In genomic region chr6:121226043-121226442, GRCm38 (mm10) we compare ENCODE assay signal across 15 mouse cellular contexts. TPM values are rescaled to one million over a fixed set of nuclear protein-coding genes. Genes with fewer than 3 reads are reported as not detected.
A peak's percentile ranks its signal among the peaks of the same experiment; 100 is the strongest.
DNase-seq lines count a peak whose midpoint lies in the region; ATAC-seq and TF ChIP-seq lines count a peak whose summit lies in the region.
"Had no signal": no experiment of that assay in that cellular context is flagged by ENCODE, and none has a peak within 500 bp of the region (broad histone marks: within the 10 kb centered on the region; RNA-seq: fewer than 3 reads in every experiment).

No protein-coding gene starts in this region.

- no peak overlapping the region for H3K4me3 ChIP-seq in gastrocnemius, adult 2 months
- no peak overlapping the region for H3K4me3 ChIP-seq in liver, embryonic 14.5 days (ENCODE audit: insufficient read depth in 1 of 2, low read depth in 2 of 2, low read length in 2 of 2)
- H3K4me3 ChIP-seq in thymus, adult 2 months (ENCODE audit: control insufficient read depth, insufficient read depth, low read length) = no peak overlapping the region
- H3K4me3 ChIP-seq in hindbrain, embryonic 10.5 days = no peak overlapping the region
- H3K4me3 ChIP-seq: embryonic facial prominence, embryonic 13.5 days; limb, embryonic 15.5 days had no signal

- no peaks in the 10 kb centered on the region for H3K9me3 ChIP-seq in liver, embryonic 14.5 days (ENCODE audit: control insufficient read depth, low read length)
- no peaks in the 10 kb centered on the region for H3K9me3 ChIP-seq in hindbrain, embryonic 10.5 days
- H3K9me3 ChIP-seq: embryonic facial prominence, embryonic 13.5 days; limb, embryonic 15.5 days had no signal

- no peak for TF ChIP-seq CTCF in gastrocnemius, adult 2 months (IDR thresholded peaks at IDR 0.05)
- TF ChIP-seq CTCF in liver, embryonic 14.5 days (IDR thresholded peaks at IDR 0.05; ENCODE audit: low read depth) = no peak
- no peak for TF ChIP-seq CTCF in thymus, adult 2 months (IDR thresholded peaks at IDR 0.05; ENCODE audit: borderline replicate concordance, control insufficient read depth, extremely low read depth, insufficient read depth, low read length, poor library complexity)

- TF ChIP-seq POLR2A in thymus, adult 2 months (IDR thresholded peaks at IDR 0.05; ENCODE audit: control insufficient read depth, extremely low read depth, insufficient read depth, low read length, poor library complexity) = no peak

- H3K27ac ChIP-seq in gastrocnemius, adult 2 months = peak overlapping the region; percentile 80; the same call in 1 of the 2 replicates
- H3K27ac ChIP-seq in liver, embryonic 14.5 days = no peak overlapping the region
- H3K27ac ChIP-seq in thymus, adult 2 months (ENCODE audit: control insufficient read depth, insufficient read depth, low read length) = peak overlapping the region; percentile 97
- H3K27ac ChIP-seq in hindbrain, embryonic 10.5 days = no peak overlapping the region
- H3K27ac ChIP-seq: embryonic facial prominence, embryonic 13.5 days; limb, embryonic 15.5 days; stomach, postnatal 0 days had no signal

- 23% methylated on average over 4 of the region's 4 CpGs for WGBS in liver, embryonic 14.5 days (ENCODE audit: insufficient replicate concordance)
- WGBS in thymus, adult 2 months = 2% methylated on average over 4 of the region's 4 CpGs
- WGBS in hindbrain, embryonic 10.5 days = 66% methylated on average over 4 of the region's 4 CpGs

- DNase-seq in gastrocnemius, adult 2 months = no peak
- no peak for DNase-seq in gastrocnemius, postnatal 14 days
- DNase-seq in liver, embryonic 14.5 days (ENCODE audit: low read depth in 3 of 3, low spot score in 3 of 3) = no peak
- peak; percentile 51 for DNase-seq in thymus, adult 2 months
- DNase-seq in testis, postnatal 10 days (ENCODE audit: low spot score) = no peak
- no peak for DNase-seq in hindbrain, embryonic 10.5 days (ENCODE audit: low spot score)
- no peak for DNase-seq in lung, postnatal 25 days (ENCODE audit: low spot score)
- DNase-seq: cerebellum, postnatal 10 days; kidney, postnatal 25 days; right cerebral cortex, postnatal 25 days had no signal

- no peak overlapping the region for H3K4me2 ChIP-seq in liver, embryonic 14.5 days (ENCODE audit: low read depth)
- H3K4me2 ChIP-seq: embryonic facial prominence, embryonic 13.5 days; limb, embryonic 15.5 days had no signal

- H3K36me3 ChIP-seq in liver, embryonic 14.5 days (replicated peaks; ENCODE audit: control insufficient read depth, insufficient read depth, low read depth) = no peaks in the 10 kb centered on the region
- no peaks in the 10 kb centered on the region for H3K36me3 ChIP-seq in thymus, adult 2 months (ENCODE audit: control insufficient read depth, insufficient read depth, low read length)
- no peaks in the 10 kb centered on the region for H3K36me3 ChIP-seq in hindbrain, embryonic 10.5 days
- H3K36me3 ChIP-seq: embryonic facial prominence, embryonic 13.5 days; limb, embryonic 15.5 days had no signal

- peak; percentile 79 for ATAC-seq in activated CD4-positive, CD25-positive, alpha-beta regulatory T cell, adult 4 months
- 0 out of 2 replicates have a peak, but pooled peaks have one; percentile 15 for ATAC-seq in liver, embryonic 14.5 days (ENCODE audit: insufficient read depth)

- no peak overlapping the region for H3K9ac ChIP-seq in liver, embryonic 14.5 days (replicated peaks)
- H3K9ac ChIP-seq: embryonic facial prominence, embryonic 13.5 days; limb, embryonic 15.5 days had no signal

- TF ChIP-seq EP300 in liver, embryonic 14.5 days (IDR thresholded peaks at IDR 0.05; ENCODE audit: low read depth) = no peak

- intact Hi-C loops in gastrocnemius, adult 2 months (cut with DNase I) = no loop called here
- intact Hi-C loops in gastrocnemius, postnatal 14 days (cut with DNase I; ENCODE audit: low total_unique reads) = no loop called here

- H3K4me1 ChIP-seq in liver, embryonic 14.5 days (replicated peaks; ENCODE audit: control insufficient read depth in 2 of 2, insufficient read depth in 2 of 2, low read length in 1 of 2) = peaks cover 0 to 21% of the 10 kb centered on the region in 2 experiments; a peak in 3 of 4 replicates
- peaks cover 45% of the 10 kb centered on the region for H3K4me1 ChIP-seq in thymus, adult 2 months (replicated peaks; ENCODE audit: control insufficient read depth, insufficient read depth, low read length)
- peaks cover 19% of the 10 kb centered on the region for H3K4me1 ChIP-seq in hindbrain, embryonic 10.5 days (replicated peaks)
- H3K4me1 ChIP-seq: embryonic facial prominence, embryonic 13.5 days; limb, embryonic 15.5 days had no signal

- H3K27me3 ChIP-seq in liver, embryonic 14.5 days (ENCODE audit: control insufficient read depth, insufficient read depth, low read length) = no peaks in the 10 kb centered on the region
- H3K27me3 ChIP-seq in thymus, adult 2 months (ENCODE audit: control insufficient read depth, insufficient read depth, low read length) = no peaks in the 10 kb centered on the region
- H3K27me3 ChIP-seq in hindbrain, embryonic 10.5 days (ENCODE audit: insufficient read depth, poor library complexity, severe bottlenecking) = no peaks in the 10 kb centered on the region
- H3K27me3 ChIP-seq: embryonic facial prominence, embryonic 13.5 days; limb, embryonic 15.5 days had no signal

RNA-seq across cellular contexts. Expression of gene Tuba8, which starts 15.5 kb away (rescaled TPM):
- total RNA-seq in gastrocnemius, adult 2 months (2021) = 100 to 1,000 TPM; 201 to 248 TPM
- total RNA-seq in gastrocnemius, postnatal 14 days (2021) = 100 to 1,000 TPM; 149 to 227 TPM
- polyA plus RNA-seq in activated CD4-positive, CD25-positive, alpha-beta regulatory T cell, adult 4 months (2017; shearing (Covaris generic)) = under 1 TPM; 0.42 to 0.51 TPM
- polyA plus RNA-seq in liver, embryonic 14.5 days (2012; rRNA removed) = 1.1 and 1.2 TPM in 2 replicates
- 5.1 and 6.0 TPM in 2 replicates for polyA plus RNA-seq in liver, embryonic 14.5 days (2014; fragmentation: Nextera tagmentation; extraction: Ambion mirVana)
- polyA plus RNA-seq in thymus, adult 2 months (2012; rRNA removed) = 2.9 and 4.3 TPM in 2 replicates
- 0.30 and 0.41 TPM in 2 replicates for polyA plus RNA-seq in hindbrain, embryonic 10.5 days (2016; fragmentation: Nextera tagmentation; extraction: Ambion mirVana)
- polyA plus RNA-seq: heart, embryonic 14.5 days had no signal

RNA-seq across cellular contexts. Expression of gene Usp18, which starts 19.7 kb away (rescaled TPM):
- 1 to 10 TPM in 1 of 2 experiments, under 1 TPM in 1; 0.89 to 1.5 TPM for total RNA-seq in gastrocnemius, adult 2 months (2021)
- total RNA-seq in gastrocnemius, postnatal 14 days (2021) = under 1 TPM; 0.47 to 0.78 TPM
- polyA plus RNA-seq in activated CD4-positive, CD25-positive, alpha-beta regulatory T cell, adult 4 months (2017; shearing (Covaris generic)) = 10 to 100 TPM; 75.8 to 85.7 TPM
- 2.6 and 2.9 TPM in 2 replicates for polyA plus RNA-seq in liver, embryonic 14.5 days (2012; rRNA removed)
- 5.4 and 6.0 TPM in 2 replicates for polyA plus RNA-seq in liver, embryonic 14.5 days (2014; fragmentation: Nextera tagmentation; extraction: Ambion mirVana)
- 30.0 and 43.4 TPM in 2 replicates for polyA plus RNA-seq in thymus, adult 2 months (2012; rRNA removed)
- 0.73 and 0.88 TPM in 2 replicates for polyA plus RNA-seq in hindbrain, embryonic 10.5 days (2016; fragmentation: Nextera tagmentation; extraction: Ambion mirVana)

RNA-seq across cellular contexts. Expression of gene Pex26, which starts 42.6 kb away (rescaled TPM):
- 1 to 10 TPM; 3.5 to 3.8 TPM for total RNA-seq in gastrocnemius, adult 2 months (2021)
- total RNA-seq in gastrocnemius, postnatal 14 days (2021) = 1 to 10 TPM; 2.7 to 3.5 TPM
- polyA plus RNA-seq in activated CD4-positive, CD25-positive, alpha-beta regulatory T cell, adult 4 months (2017; shearing (Covaris generic)) = 1 to 10 TPM; 1.9 to 2.1 TPM
- 3.2 and 3.3 TPM in 2 replicates for polyA plus RNA-seq in liver, embryonic 14.5 days (2012; rRNA removed)
- polyA plus RNA-seq in liver, embryonic 14.5 days (2014; fragmentation: Nextera tagmentation; extraction: Ambion mirVana) = 2.2 and 2.4 TPM in 2 replicates
- 29.3 and 31.7 TPM in 2 replicates for polyA plus RNA-seq in thymus, adult 2 months (2012; rRNA removed)
- polyA plus RNA-seq in hindbrain, embryonic 10.5 days (2016; fragmentation: Nextera tagmentation; extraction: Ambion mirVana) = 9.2 and 10.1 TPM in 2 replicates

Comparison
In these comparisons a context has a peak if more than half of its experiments do, and no peak if none do; other contexts are left out.
1. H3K27ac ChIP-seq: peak in gastrocnemius, adult 2 months (single experiment) and thymus, adult 2 months (single experiment); none in liver, embryonic 14.5 days (single experiment) and hindbrain, embryonic 10.5 days (single experiment).